Mouse (Mus musculus): ENCODE results near the gene Ttc28. TPM values are rescaled to one million over a fixed set of nuclear protein-coding genes. Genes with fewer than 3 reads are reported as not detected.

Ttc28 gene
- total and polyA plus RNA-seq, 2 experiments = 0.81 to 0.83 TPM

GRCm38 (mm10) chr5:111006272-111007135, 126.9 kb downstream of the Ttc28 start:
- no peak overlapping the region for H3K9ac ChIP-seq (ENCODE audit: low read depth, low read length)
- no peaks in the 10 kb centered on the region for H3K4me1 ChIP-seq (ENCODE audit: control insufficient read depth, insufficient read depth, low read length)
- TF ChIP-seq CTCF (IDR thresholded peaks at IDR 0.05; ENCODE audit: low read depth, low read length) (no peak), POLR2A (IDR thresholded peaks at IDR 0.05; ENCODE audit: extremely low read depth, insufficient read depth, low read length) (no peak)
- H3K79me2 ChIP-seq (ENCODE audit: control insufficient read depth, insufficient read depth, low read length) = no peaks in the 10 kb centered on the region; the same call in 1 of the 2 replicates
- no peaks in the 10 kb centered on the region for H3K36me3 ChIP-seq (ENCODE audit: control insufficient read depth, insufficient read depth, low read length)
- no peak overlapping the region for H3K27ac ChIP-seq (replicated peaks; ENCODE audit: insufficient read depth, low read depth, low read length)
- DNase-seq (ENCODE audit: extremely low read depth, low read depth, low spot score) = no peak
- no peak overlapping the region for H3K4me3 ChIP-seq (ENCODE audit: insufficient read depth, low read depth, low read length)
- no peaks in the 10 kb centered on the region for H3K27me3 ChIP-seq (ENCODE audit: control insufficient read depth, insufficient read depth, low read length)
- WGBS = 85% methylated on average over 14 of the region's 14 CpGs

GRCm38 (mm10) chr5:111007136-111007500, 127.5 kb downstream of the Ttc28 start:
- Histone ChIP-seq H3K36me3 (ENCODE audit: control insufficient read depth, insufficient read depth, low read length) (no peaks in the 10 kb centered on the region), H3K27me3 (ENCODE audit: control insufficient read depth, insufficient read depth, low read length) (no peaks in the 10 kb centered on the region), H3K79me2 (ENCODE audit: control insufficient read depth, insufficient read depth, low read length) (no peaks in the 10 kb centered on the region; the same call in 1 of the 2 replicates), H3K9ac (ENCODE audit: low read depth, low read length) (no peak overlapping the region), H3K27ac (replicated peaks; ENCODE audit: insufficient read depth, low read depth, low read length) (no peak overlapping the region), H3K4me1 (ENCODE audit: control insufficient read depth, insufficient read depth, low read length) (no peaks in the 10 kb centered on the region), H3K4me3 (ENCODE audit: insufficient read depth, low read depth, low read length) (no peak overlapping the region)
- no peak for TF ChIP-seq POLR2A (IDR thresholded peaks at IDR 0.05; ENCODE audit: extremely low read depth, insufficient read depth, low read length)
- no peak for TF ChIP-seq CTCF (IDR thresholded peaks at IDR 0.05; ENCODE audit: low read depth, low read length)
- WGBS = 87% methylated on average over 7 of the region's 7 CpGs
- DNase-seq (ENCODE audit: extremely low read depth, low read depth, low spot score) = no peak

GRCm38 (mm10) chr5:111007900-111008299, 128.3 kb downstream of the Ttc28 start:
- WGBS = 86% methylated on average over 8 of the region's 8 CpGs
- Histone ChIP-seq H3K36me3 (ENCODE audit: control insufficient read depth, insufficient read depth, low read length) (no peaks in the 10 kb centered on the region), H3K79me2 (ENCODE audit: control insufficient read depth, insufficient read depth, low read length) (no peaks in the 10 kb centered on the region; the same call in 1 of the 2 replicates), H3K4me1 (ENCODE audit: control insufficient read depth, insufficient read depth, low read length) (no peaks in the 10 kb centered on the region), H3K27me3 (ENCODE audit: control insufficient read depth, insufficient read depth, low read length) (no peaks in the 10 kb centered on the region), H3K4me3 (ENCODE audit: insufficient read depth, low read depth, low read length) (no peak overlapping the region), H3K9ac (ENCODE audit: low read depth, low read length) (no peak overlapping the region), H3K27ac (replicated peaks; ENCODE audit: insufficient read depth, low read depth, low read length) (no peak overlapping the region)
- no peak for DNase-seq (ENCODE audit: extremely low read depth, low read depth, low spot score)
- TF ChIP-seq CTCF (IDR thresholded peaks at IDR 0.05; ENCODE audit: low read depth, low read length) (no peak), POLR2A (IDR thresholded peaks at IDR 0.05; ENCODE audit: extremely low read depth, insufficient read depth, low read length) (no peak)

- Histone ChIP-seq H3K4me1 (ENCODE audit: control insufficient read depth, insufficient read depth, low read length) (no peaks in the 10 kb centered on the region), H3K79me2 (ENCODE audit: control insufficient read depth, insufficient read depth, low read length) (no peaks in the 10 kb centered on the region; the same call in 1 of the 2 replicates), H3K36me3 (ENCODE audit: control insufficient read depth, insufficient read depth, low read length) (no peaks in the 10 kb centered on the region), H3K4me3 (ENCODE audit: insufficient read depth, low read depth, low read length) (no peak overlapping the region), H3K9ac (ENCODE audit: low read depth, low read length) (no peak overlapping the region), H3K27ac (replicated peaks; ENCODE audit: insufficient read depth, low read depth, low read length) (no peak overlapping the region), H3K27me3 (ENCODE audit: control insufficient read depth, insufficient read depth, low read length) (no peaks in the 10 kb centered on the region)
- 91% methylated on average over 6 of the region's 6 CpGs for WGBS
- DNase-seq (ENCODE audit: extremely low read depth, low read depth, low spot score) = no peak
- TF ChIP-seq CTCF (IDR thresholded peaks at IDR 0.05; ENCODE audit: low read depth, low read length) = no peak
- no peak for TF ChIP-seq POLR2A (IDR thresholded peaks at IDR 0.05; ENCODE audit: extremely low read depth, insufficient read depth, low read length)
Observed at GRCm38 (mm10) chr5:111008431-111008830, 128.8 kb downstream of the Ttc28 start.

- Histone ChIP-seq H3K79me2 (ENCODE audit: control insufficient read depth, insufficient read depth, low read length) (no peaks in the 10 kb centered on the region), H3K27me3 (ENCODE audit: control insufficient read depth, insufficient read depth, low read length) (no peaks in the 10 kb centered on the region), H3K27ac (replicated peaks; ENCODE audit: insufficient read depth, low read depth, low read length) (no peak overlapping the region), H3K4me3 (ENCODE audit: insufficient read depth, low read depth, low read length) (no peak overlapping the region), H3K36me3 (ENCODE audit: control insufficient read depth, insufficient read depth, low read length) (no peaks in the 10 kb centered on the region), H3K9ac (ENCODE audit: low read depth, low read length) (no peak overlapping the region), H3K4me1 (ENCODE audit: control insufficient read depth, insufficient read depth, low read length) (no peaks in the 10 kb centered on the region)
- 65% methylated on average over 8 of the region's 8 CpGs for WGBS
- DNase-seq (ENCODE audit: extremely low read depth, low read depth, low spot score) = no peak
- TF ChIP-seq POLR2A (IDR thresholded peaks at IDR 0.05; ENCODE audit: extremely low read depth, insufficient read depth, low read length) (no peak), CTCF (IDR thresholded peaks at IDR 0.05; ENCODE audit: low read depth, low read length) (no peak)
Observed at GRCm38 (mm10) chr5:111011271-111011670, 131.7 kb downstream of the Ttc28 start.

GRCm38 (mm10) chr5:111012064-111012463, 132.5 kb downstream of the Ttc28 start:
- Histone ChIP-seq H3K4me1 (ENCODE audit: control insufficient read depth, insufficient read depth, low read length) (no peaks in the 10 kb centered on the region), H3K27ac (replicated peaks; ENCODE audit: insufficient read depth, low read depth, low read length) (no peak overlapping the region), H3K36me3 (ENCODE audit: control insufficient read depth, insufficient read depth, low read length) (no peaks in the 10 kb centered on the region), H3K27me3 (ENCODE audit: control insufficient read depth, insufficient read depth, low read length) (no peaks in the 10 kb centered on the region), H3K9ac (ENCODE audit: low read depth, low read length) (no peak overlapping the region), H3K4me3 (ENCODE audit: insufficient read depth, low read depth, low read length) (no peak overlapping the region), H3K79me2 (ENCODE audit: control insufficient read depth, insufficient read depth, low read length) (no peaks in the 10 kb centered on the region)
- no peak for DNase-seq (ENCODE audit: extremely low read depth, low read depth, low spot score)
- WGBS = 85% methylated on average over 11 of the region's 11 CpGs
- TF ChIP-seq CTCF (IDR thresholded peaks at IDR 0.05; ENCODE audit: low read depth, low read length) (no peak), POLR2A (IDR thresholded peaks at IDR 0.05; ENCODE audit: extremely low read depth, insufficient read depth, low read length) (no peak)
